Mouse (Mus musculus): ENCODE data around the gene Dis3l2. TPM values are rescaled to one million over a fixed set of nuclear protein-coding genes. Genes with fewer than 3 reads are reported as not detected.

The Dis3l2 gene
- polyA plus RNA-seq, 1 experiment from 2014 or later = 30.0 TPM

DNA sequence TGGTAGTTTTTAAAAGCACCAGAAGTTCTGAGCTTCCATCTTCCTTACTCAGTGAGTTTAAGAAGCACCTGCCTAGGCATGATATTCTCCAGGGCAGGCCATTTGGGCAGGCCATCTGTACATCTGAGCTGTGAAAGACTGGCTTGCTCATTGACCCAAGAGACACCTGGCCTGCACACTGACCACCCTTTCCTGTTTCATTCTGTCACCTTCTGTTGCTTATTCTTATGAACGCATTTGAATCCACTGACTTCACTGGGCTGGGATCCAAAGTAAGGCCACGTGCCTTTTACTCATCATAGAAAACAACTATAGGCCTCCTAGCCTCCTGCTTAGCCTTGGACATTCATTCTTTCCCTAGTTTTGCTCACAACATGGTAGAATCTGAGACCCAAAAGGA lies 309.0 kb downstream of the Dis3l2 start:
- TF ChIP-seq CTCF (IDR thresholded peaks at IDR 0.05; ENCODE audit: low read depth) = no peak
- Histone ChIP-seq H3K4me1 (ENCODE audit: insufficient read depth) (peaks cover 5% of the 10 kb centered on the region; the same call in 1 of the 2 replicates), H3K9me3 (ENCODE audit: low read depth, low read length) (no peaks in the 10 kb centered on the region), H3K9ac (no peak overlapping the region), H3K27ac (ENCODE audit: low read depth) (no peak overlapping the region), H3K27me3 (ENCODE audit: insufficient read depth, low read length) (no peaks in the 10 kb centered on the region), H3K4me3 (ENCODE audit: low read depth, low read length) (no peak overlapping the region), H3K36me3 (ENCODE audit: insufficient read depth) (no peaks in the 10 kb centered on the region), H3K4me2 (no peak overlapping the region)
- ATAC-seq (ENCODE audit: insufficient read depth) (no peak), DNase-seq (no peak)
- WGBS = 79% methylated on average over 2 of the region's 2 CpGs

DNA sequence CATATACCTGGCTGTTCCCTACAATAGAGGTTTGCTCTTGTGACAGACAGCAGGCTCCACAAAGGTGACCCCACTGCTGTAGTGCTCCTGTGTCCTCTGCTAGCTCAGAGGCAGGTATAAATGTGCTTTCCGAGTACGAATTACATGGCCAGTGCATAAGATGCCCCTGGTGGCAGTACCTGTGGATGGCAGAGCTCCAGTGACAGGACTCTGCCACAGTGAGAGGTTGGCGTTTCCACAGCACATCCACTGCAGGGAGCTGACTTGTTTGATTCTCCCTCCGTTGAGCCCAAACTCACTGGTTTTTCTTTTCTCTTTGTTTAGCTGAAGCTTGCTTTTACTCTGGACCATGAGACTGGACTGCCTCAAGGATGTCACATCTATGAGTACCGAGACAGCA lies 317.1 kb downstream of the Dis3l2 start:
- DNase-seq = no peak
- Histone ChIP-seq H3K36me3 (ENCODE audit: insufficient read depth) (no peaks in the 10 kb centered on the region), H3K4me3 (ENCODE audit: low read depth, low read length) (no peak overlapping the region), H3K4me2 (no peak overlapping the region), H3K4me1 (ENCODE audit: insufficient read depth) (no peaks in the 10 kb centered on the region), H3K9me3 (ENCODE audit: low read depth, low read length) (no peaks in the 10 kb centered on the region), H3K27ac (ENCODE audit: low read depth) (no peak overlapping the region), H3K9ac (no peak overlapping the region), H3K27me3 (ENCODE audit: insufficient read depth, low read length) (no peaks in the 10 kb centered on the region)
- ATAC-seq (ENCODE audit: insufficient read depth) = no peak
- TF ChIP-seq CTCF (IDR thresholded peaks at IDR 0.05; ENCODE audit: low read depth) = 0 out of 2 replicates have a peak, but pooled peaks have one; percentile 22
- WGBS = 79% methylated on average over 5 of the region's 5 CpGs

DNA sequence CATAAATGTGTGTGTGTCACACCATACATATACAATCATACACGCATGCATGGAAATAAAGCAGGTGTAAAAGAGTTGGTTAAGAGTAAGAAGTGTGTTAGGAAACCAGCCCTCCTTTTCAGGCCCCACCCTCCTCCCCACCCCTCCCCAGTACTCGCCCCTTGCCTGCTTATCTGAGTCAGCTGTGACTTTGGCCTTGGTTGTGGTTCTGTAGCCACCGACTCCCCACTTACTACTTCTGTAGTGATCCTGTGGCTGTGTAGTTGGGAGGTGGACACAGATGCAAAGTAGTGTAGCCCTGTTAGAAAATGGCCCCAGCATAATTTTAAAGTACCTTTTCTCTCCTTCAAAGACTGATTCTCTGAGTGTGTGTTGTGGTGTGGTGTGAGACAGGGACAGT lies 318.0 kb downstream of the Dis3l2 start:
- Histone ChIP-seq H3K9ac (no peak overlapping the region), H3K4me1 (ENCODE audit: insufficient read depth) (no peaks in the 10 kb centered on the region), H3K4me3 (ENCODE audit: low read depth, low read length) (no peak overlapping the region), H3K4me2 (no peak overlapping the region), H3K27ac (ENCODE audit: low read depth) (no peak overlapping the region), H3K36me3 (ENCODE audit: insufficient read depth) (no peaks in the 10 kb centered on the region), H3K27me3 (ENCODE audit: insufficient read depth, low read length) (no peaks in the 10 kb centered on the region), H3K9me3 (ENCODE audit: low read depth, low read length) (no peaks in the 10 kb centered on the region)
- ATAC-seq (ENCODE audit: insufficient read depth) (no peak), DNase-seq (no peak)
- no peak for TF ChIP-seq CTCF (IDR thresholded peaks at IDR 0.05; ENCODE audit: low read depth)
- 76% methylated on average over 3 of the region's 3 CpGs for WGBS

DNA sequence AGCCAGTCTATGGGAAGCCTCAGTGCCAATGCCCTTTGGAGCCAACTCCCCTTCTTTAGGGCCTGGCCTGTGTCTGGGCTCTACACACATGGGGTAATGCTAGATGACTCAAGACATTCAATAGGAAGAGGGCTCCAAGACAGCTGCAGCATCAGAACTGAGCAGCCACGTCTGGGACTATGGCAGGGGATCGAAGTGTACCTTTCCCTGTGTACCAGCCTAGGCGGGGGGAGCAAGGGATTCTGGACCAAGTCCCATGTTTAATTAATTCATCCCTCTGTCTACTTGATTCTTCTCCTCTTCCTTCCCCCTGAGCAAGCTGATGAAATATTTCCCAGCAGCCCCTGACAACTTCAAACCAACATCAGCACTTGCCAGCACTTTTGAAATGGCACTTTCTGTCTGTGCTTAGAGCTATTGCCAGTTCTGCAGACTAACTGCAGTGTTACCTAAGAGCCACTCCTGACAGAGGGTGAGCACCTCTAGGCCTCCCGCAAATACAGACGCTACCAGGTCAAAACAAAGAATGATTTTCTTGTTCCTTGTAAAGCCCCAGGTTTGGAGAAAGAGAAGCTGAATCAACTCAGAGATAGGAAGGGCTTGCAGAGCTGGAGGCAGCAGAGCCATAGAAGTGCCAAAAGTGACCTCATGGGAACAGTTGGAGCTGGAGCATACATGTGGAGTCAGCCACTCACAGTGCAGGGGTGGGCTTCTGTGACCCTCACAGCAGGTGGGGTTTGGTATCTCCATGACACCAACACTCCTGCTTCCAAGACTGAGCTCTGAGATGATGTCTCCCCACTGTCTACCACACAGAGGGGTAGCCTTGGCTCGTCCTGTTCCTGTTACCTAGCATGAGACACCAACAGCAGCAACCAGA lies 319.9 kb downstream of the Dis3l2 start:
- Histone ChIP-seq H3K27ac (ENCODE audit: low read depth) (no peak overlapping the region), H3K4me2 (no peak overlapping the region), H3K4me1 (ENCODE audit: insufficient read depth) (no peaks in the 10 kb centered on the region), H3K27me3 (ENCODE audit: insufficient read depth, low read length) (no peaks in the 10 kb centered on the region), H3K9me3 (ENCODE audit: low read depth, low read length) (no peaks in the 10 kb centered on the region), H3K9ac (no peak overlapping the region), H3K4me3 (ENCODE audit: low read depth, low read length) (no peak overlapping the region), H3K36me3 (ENCODE audit: insufficient read depth) (no peaks in the 10 kb centered on the region)
- no peak for ATAC-seq (ENCODE audit: insufficient read depth)
- TF ChIP-seq CTCF (IDR thresholded peaks at IDR 0.05; ENCODE audit: low read depth) = no peak
- DNase-seq = no peak
- WGBS = 83% methylated on average over 6 of the region's 6 CpGs

DNA sequence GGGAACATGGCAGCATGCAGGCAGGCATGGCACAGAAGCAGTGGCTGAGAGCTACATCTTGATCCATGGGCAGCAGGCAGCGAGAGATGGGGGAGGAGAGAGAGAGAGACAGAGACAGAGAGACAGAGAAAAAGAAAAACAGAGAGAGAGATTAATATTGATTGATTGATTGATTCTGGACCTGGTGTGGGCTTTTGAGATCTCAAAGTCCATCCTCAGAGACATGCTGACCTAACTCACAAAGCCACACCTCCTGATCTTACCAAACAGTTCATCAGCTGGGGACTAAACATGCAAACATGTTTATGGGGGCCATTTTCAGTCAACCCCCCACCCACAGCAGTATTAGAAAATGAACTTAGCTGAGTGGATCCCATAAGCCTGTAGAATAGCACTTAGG lies 321.4 kb downstream of the Dis3l2 start:
- no peaks in the 10 kb centered on the region for H3K36me3 ChIP-seq (ENCODE audit: insufficient read depth)
- no peak for ATAC-seq (ENCODE audit: insufficient read depth)
- H3K4me2 ChIP-seq = no peak overlapping the region
- H3K9ac ChIP-seq = no peak overlapping the region
- H3K27me3 ChIP-seq (ENCODE audit: insufficient read depth, low read length) = no peaks in the 10 kb centered on the region
- 90% methylated on average over 1 of the region's 1 CpGs for WGBS
- no peak overlapping the region for H3K27ac ChIP-seq (ENCODE audit: low read depth)
- DNase-seq = no peak
- H3K9me3 ChIP-seq (ENCODE audit: low read depth, low read length) = no peaks in the 10 kb centered on the region
- no peaks in the 10 kb centered on the region for H3K4me1 ChIP-seq (ENCODE audit: insufficient read depth)
- no peak for TF ChIP-seq CTCF (IDR thresholded peaks at IDR 0.05; ENCODE audit: low read depth)
- no peak overlapping the region for H3K4me3 ChIP-seq (ENCODE audit: low read depth, low read length)

DNA sequence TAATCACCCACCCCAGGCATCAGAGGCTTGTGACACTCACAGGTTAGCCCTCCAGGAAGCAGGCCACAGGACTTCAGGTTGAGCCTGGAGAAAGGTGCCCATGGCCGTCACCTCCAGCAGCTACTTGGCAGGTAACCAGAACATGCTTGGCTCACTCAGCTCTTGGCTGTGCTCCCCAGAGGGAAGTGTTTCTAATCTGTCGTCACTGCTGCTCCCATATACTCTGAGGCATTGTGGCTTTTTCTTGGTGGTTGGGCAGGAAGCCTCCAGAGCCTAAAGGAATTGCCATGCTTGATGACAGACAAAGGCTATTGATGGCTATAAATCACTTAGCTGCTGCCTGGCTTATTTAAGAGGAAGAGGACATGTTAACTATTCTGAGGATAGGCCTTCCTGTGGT lies 325.2 kb downstream of the Dis3l2 start:
- no peak for TF ChIP-seq CTCF (IDR thresholded peaks at IDR 0.05; ENCODE audit: low read depth)
- DNase-seq (peak; percentile 36), ATAC-seq (ENCODE audit: insufficient read depth) (no peak)
- no peaks in the 10 kb centered on the region for H3K36me3 ChIP-seq (ENCODE audit: insufficient read depth)
- H3K4me2 ChIP-seq = no peak overlapping the region
- H3K27me3 ChIP-seq (ENCODE audit: insufficient read depth, low read length) = no peaks in the 10 kb centered on the region
- no peaks in the 10 kb centered on the region for H3K9me3 ChIP-seq (ENCODE audit: low read depth, low read length)
- no peak overlapping the region for H3K27ac ChIP-seq (ENCODE audit: low read depth)
- WGBS = 37% methylated on average over 2 of the region's 2 CpGs
- H3K9ac ChIP-seq = no peak overlapping the region
- H3K4me1 ChIP-seq (ENCODE audit: insufficient read depth) = 0 out of 2 replicates have a peak, but pooled peaks cover 11% of the 10 kb centered on the region
- no peak overlapping the region for H3K4me3 ChIP-seq (ENCODE audit: low read depth, low read length)

DNA sequence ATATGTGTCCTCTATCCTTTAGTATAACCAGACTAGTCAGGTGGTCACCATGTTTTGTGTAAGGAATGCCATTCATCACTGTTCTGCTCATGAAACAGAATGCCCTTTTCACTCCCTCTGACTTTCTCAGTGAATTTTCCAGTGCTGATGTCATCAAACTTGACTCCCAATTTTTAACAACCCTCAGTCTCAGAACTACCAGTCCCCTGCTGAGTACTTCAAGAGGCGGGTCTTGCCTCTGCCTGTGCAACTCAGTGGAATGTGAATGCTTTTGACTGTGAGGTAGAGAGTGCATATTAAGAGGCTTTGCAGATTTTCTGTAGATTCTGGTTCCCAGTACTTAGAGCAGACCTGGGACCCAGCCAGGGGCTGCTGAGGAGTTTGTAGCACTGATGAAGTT lies 327.0 kb downstream of the Dis3l2 start:
- ATAC-seq (ENCODE audit: insufficient read depth) (peak; percentile 74), DNase-seq (peak; percentile 66)
- H3K4me2 ChIP-seq = no peak overlapping the region
- peaks cover 15% of the 10 kb centered on the region; the same call in 1 of the 2 replicates for H3K4me1 ChIP-seq (ENCODE audit: insufficient read depth)
- TF ChIP-seq CTCF (IDR thresholded peaks at IDR 0.05; ENCODE audit: low read depth) = no peak
- no peaks in the 10 kb centered on the region for H3K9me3 ChIP-seq (ENCODE audit: low read depth, low read length)
- no peaks in the 10 kb centered on the region for H3K27me3 ChIP-seq (ENCODE audit: insufficient read depth, low read length)
- no peaks in the 10 kb centered on the region for H3K36me3 ChIP-seq (ENCODE audit: insufficient read depth)
- H3K4me3 ChIP-seq (ENCODE audit: low read depth, low read length) = no peak overlapping the region
- no peak overlapping the region for H3K9ac ChIP-seq
- 58% methylated on average over 1 of the region's 1 CpGs for WGBS
- H3K27ac ChIP-seq (ENCODE audit: low read depth) = peak overlapping the region; percentile 79
